Mouse (Mus musculus) ES-E14 (cell line): ENCODE measurements around the gene Skap1.

Experiments
- HCFC1 ChIP-seq: IDR thresholded peaks from 2 replicates; pipeline ENCODE4 v1.6.1; 2012; ENCODE audit warnings: low read length, inconsistent platforms, borderline replicate concordance; ENCODE audit not compliant: insufficient read depth
- MAFK ChIP-seq: IDR thresholded peaks from 2 replicates; pipeline ENCODE4 v1.6.1; 2014; ENCODE audit warnings: mild to moderate bottlenecking, low read depth, low read length, inconsistent platforms; ENCODE audit not compliant: insufficient read depth
- ZC3H11A ChIP-seq: IDR thresholded peaks from 2 replicates; pipeline ENCODE4 v1.6.1; 2012; ENCODE audit warnings: low read depth, mild to moderate bottlenecking, inconsistent platforms, low read length, borderline replicate concordance
- ZNF384 ChIP-seq: IDR thresholded peaks from 2 replicates; pipeline ENCODE4 v1.6.1; 2012; ENCODE audit warnings: low read depth, low read length, inconsistent platforms

DNA sequence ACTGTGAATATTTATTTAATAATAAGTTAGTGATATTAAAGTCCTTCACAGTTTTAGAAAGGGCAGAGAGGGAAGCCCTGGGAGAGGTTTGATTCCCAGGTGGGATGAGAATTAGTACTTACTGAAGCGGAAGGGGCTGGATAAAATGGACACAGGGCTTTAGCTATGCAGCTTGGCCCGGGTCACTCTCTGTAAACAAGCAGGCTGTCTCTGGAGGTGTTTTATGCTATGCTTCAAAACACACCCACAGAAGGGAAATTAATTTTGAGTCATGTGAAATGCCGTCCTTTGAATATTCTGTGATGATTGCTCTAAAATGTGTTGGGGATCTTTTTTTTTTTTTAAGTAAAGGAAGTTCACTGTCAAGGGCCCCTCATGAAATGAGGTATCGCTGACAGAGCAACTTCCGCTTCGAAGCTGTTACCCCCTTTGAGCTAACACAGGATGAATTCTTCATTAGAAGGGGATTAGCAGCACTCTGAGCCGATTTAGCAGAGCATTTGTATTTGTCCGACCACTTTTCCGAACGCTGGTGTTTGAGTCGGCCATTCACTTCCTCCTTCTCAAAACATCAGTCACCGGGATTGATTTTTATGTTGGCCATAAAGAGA lies 40.2 kb downstream of the Skap1 start:
- TF ChIP-seq ZNF384 (no peak), HCFC1 (no peak), MAFK (no peak), ZC3H11A (no peak)
